Mouse (Mus musculus) limb, embryonic 11.5 days (tissue): ENCODE results near the gene B9d1. TPM values are rescaled to one million over a fixed set of nuclear protein-coding genes. Genes with fewer than 3 reads are reported as not detected.

Source experiments
- ATAC-seq: fragments of 200-750 bp; cut with Nextera tagmentation; 2 replicates; pipeline ENCODE4 v1.8.0; 2017; ENCODE audit warnings: low read depth; ENCODE audit not compliant: insufficient number of reproducible peaks, low FRiP score, low TSS enrichment
- DNase-seq: peaks from one replicate; pipeline ENCODE4 v3.0.0-alpha.2; 2015; ENCODE audit warnings: low spot score
- H3K27ac ChIP-seq: fragments of 300-500 bp; sonication (generic); replicated peaks from 2 replicates; pipeline ENCODE4 v1.5.1; 2014; ENCODE audit warnings: low read depth, mild to moderate bottlenecking, low read length
- H3K27me3 ChIP-seq: fragments of 300-500 bp; sonication (generic); 2 replicates; pipeline ENCODE4 v1.6.1; 2014; ENCODE audit warnings: mild to moderate bottlenecking, low read length, mixed read lengths; ENCODE audit not compliant: control insufficient read depth, insufficient read depth
- H3K36me3 ChIP-seq: fragments of 300-500 bp; sonication (generic); 2 replicates; pipeline ENCODE4 v1.6.1; 2014; ENCODE audit warnings: mild to moderate bottlenecking, low read length, moderate library complexity, mixed read lengths; ENCODE audit not compliant: control insufficient read depth, insufficient read depth
- H3K4me1 ChIP-seq: fragments of 300-500 bp; sonication (generic); 2 replicates; pipeline ENCODE4 v1.6.1; 2014; ENCODE audit warnings: low read length, mixed read lengths; ENCODE audit not compliant: control insufficient read depth, insufficient read depth
- H3K4me2 ChIP-seq: fragments of 300-500 bp; sonication (generic); 2 replicates; pipeline ENCODE4 v1.6.1; 2014; ENCODE audit warnings: low read depth, mild to moderate bottlenecking, moderate library complexity; ENCODE audit not compliant: severe bottlenecking
- H3K4me3 ChIP-seq: fragments of 300-500 bp; sonication (generic); 2 replicates; pipeline ENCODE4 v1.5.1; 2014; ENCODE audit warnings: low read depth, low read length
- H3K9ac ChIP-seq: fragments of 300-500 bp; sonication (generic); 2 replicates; pipeline ENCODE4 v1.6.1; 2014; ENCODE audit warnings: mild to moderate bottlenecking, low read length
- H3K9me3 ChIP-seq: fragments of 300-500 bp; sonication (generic); 2 replicates; pipeline ENCODE4 v1.6.1; 2016; ENCODE audit warnings: low read length; ENCODE audit not compliant: control insufficient read depth
- WGBS: fragments of 180-500 bp; shearing (Covaris S2); extraction: QIAGEN DNeasy Blood & Tissue Kit; methylation state at CpG from one replicate; pipeline ENCODE4 v1.1.7; 2014; 5-methylcytosine and 5-hydroxymethylcytosine counted together
- polyA plus RNA-seq: library from polyadenylated mRNA; unstranded; fragments of >200 nt; fragmentation: Nextera tagmentation; extraction: Ambion mirVana; gene quantifications from 2 replicates; pipeline ENCODE4 v1.2.1, GENCODE M21; 2014

The B9d1 gene
- polyA plus RNA-seq, 1 experiment from 2014 or later = 40.9 TPM

DNA sequence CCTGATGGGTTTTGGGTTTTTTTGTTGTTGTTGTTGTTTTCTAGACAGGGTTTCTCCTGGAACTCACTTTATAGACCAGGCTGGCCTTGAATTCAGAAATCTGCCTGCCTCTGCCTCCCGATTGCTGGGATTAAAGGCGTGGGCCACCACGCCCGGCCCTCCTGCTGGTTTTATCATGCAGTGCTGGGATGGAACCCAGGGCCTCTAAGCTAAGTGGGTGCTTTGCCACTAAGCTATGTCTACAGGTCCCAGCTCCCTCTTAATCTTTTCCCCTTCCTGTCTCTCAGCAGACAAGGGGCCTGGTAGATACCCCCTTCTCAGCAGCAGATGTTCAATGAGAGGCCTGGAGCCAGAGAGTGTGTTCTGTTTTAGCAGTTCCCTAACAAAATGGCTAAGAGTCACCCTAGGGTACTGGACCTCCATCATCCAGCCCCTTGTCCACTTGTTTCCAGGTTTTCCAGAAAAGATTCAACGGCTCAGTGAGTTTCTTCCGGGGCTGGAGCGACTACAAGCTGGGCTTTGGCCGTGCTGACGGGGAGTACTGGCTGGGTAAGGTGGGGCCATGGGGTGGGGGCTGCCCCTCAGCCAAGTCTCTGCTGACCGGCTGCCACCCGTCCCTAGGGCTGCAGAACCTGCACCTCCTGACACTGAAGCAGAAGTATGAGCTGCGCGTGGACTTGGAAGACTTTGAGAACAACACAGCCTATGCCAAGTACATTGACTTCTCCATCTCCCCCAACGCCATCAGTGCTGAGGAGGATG lies 18.3 kb upstream of the B9d1 start:
- H3K27ac ChIP-seq = peak overlapping the region; percentile 100; the same call in 1 of the 2 replicates
- H3K9me3 ChIP-seq = no peaks in the 10 kb centered on the region
- no peak overlapping the region; the same call in 1 of the 2 replicates for H3K9ac ChIP-seq
- peak overlapping the region; percentile 53 for H3K4me3 ChIP-seq
- no peaks in the 10 kb centered on the region for H3K27me3 ChIP-seq
- peaks cover 37% of the 10 kb centered on the region for H3K4me1 ChIP-seq
- H3K36me3 ChIP-seq = peaks cover 20% of the 10 kb centered on the region
- 90% methylated on average over 14 of the region's 14 CpGs for WGBS
- ATAC-seq (no peak), DNase-seq (no peak)
- H3K4me2 ChIP-seq = peak overlapping the region; percentile 94

- no peak for DNase-seq
- H3K4me1 ChIP-seq = peaks cover 33% of the 10 kb centered on the region
- no peaks in the 10 kb centered on the region for H3K9me3 ChIP-seq
- no peaks in the 10 kb centered on the region for H3K27me3 ChIP-seq
- H3K36me3 ChIP-seq = peaks cover 24% of the 10 kb centered on the region
- ATAC-seq = no peak
- H3K27ac ChIP-seq = no peak overlapping the region
- no peak overlapping the region for H3K9ac ChIP-seq
- WGBS = 85% methylated on average over 2 of the region's 2 CpGs
- H3K4me2 ChIP-seq = no peak overlapping the region; the same call in 1 of the 2 replicates
- H3K4me3 ChIP-seq = no peak overlapping the region
Measured at GRCm38 (mm10) chr11:61487401-61487800, 17.5 kb upstream of the B9d1 start.

DNA sequence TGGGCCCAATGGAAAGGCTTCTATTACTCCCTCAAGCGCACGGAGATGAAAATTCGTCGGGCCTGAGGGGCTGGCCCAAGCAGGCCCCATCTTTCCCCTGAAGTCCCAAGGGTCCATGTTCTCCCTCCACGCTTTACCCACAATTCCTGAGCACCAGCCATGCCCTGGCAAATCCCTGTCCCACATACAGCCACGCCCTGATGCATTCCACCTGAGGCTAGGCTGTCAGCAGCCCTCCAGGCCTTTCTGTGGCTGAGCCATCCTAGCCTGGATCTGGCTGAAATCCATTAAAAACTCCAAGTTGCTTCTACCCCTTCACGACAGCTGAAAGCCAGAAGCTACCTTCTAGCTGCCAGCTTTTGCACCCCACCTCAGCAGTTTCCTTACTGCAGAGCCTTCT lies 17.0 kb upstream of the B9d1 start:
- 89% methylated on average over 7 of the region's 7 CpGs for WGBS
- Histone ChIP-seq H3K4me3 (no peak overlapping the region), H3K9me3 (no peaks in the 10 kb centered on the region), H3K9ac (no peak overlapping the region), H3K4me1 (peaks cover 36% of the 10 kb centered on the region), H3K27me3 (no peaks in the 10 kb centered on the region), H3K4me2 (no peak overlapping the region), H3K27ac (peak overlapping the region; percentile 8; the same call in 1 of the 2 replicates), H3K36me3 (peaks cover 26% of the 10 kb centered on the region)
- DNase-seq (no peak), ATAC-seq (no peak)

- DNase-seq (no peak), ATAC-seq (no peak)
- H3K27ac ChIP-seq = no peak overlapping the region
- peaks cover 26% of the 10 kb centered on the region for H3K36me3 ChIP-seq
- no peak overlapping the region for H3K9ac ChIP-seq
- no peak overlapping the region for H3K4me3 ChIP-seq
- 88% methylated on average over 2 of the region's 2 CpGs for WGBS
- no peaks in the 10 kb centered on the region for H3K9me3 ChIP-seq
- H3K27me3 ChIP-seq = no peaks in the 10 kb centered on the region
- peaks cover 33% of the 10 kb centered on the region for H3K4me1 ChIP-seq
- H3K4me2 ChIP-seq = no peak overlapping the region
Measured at GRCm38 (mm10) chr11:61489085-61489484, 15.9 kb upstream of the B9d1 start.

GRCm38 (mm10) chr11:61489874-61490273 lies 15.1 kb upstream of the B9d1 start:
- 97% methylated on average over 8 of the region's 8 CpGs for WGBS
- ATAC-seq (no peak), DNase-seq (no peak)
- H3K4me3 ChIP-seq = no peak overlapping the region
- H3K36me3 ChIP-seq = peaks cover 26% of the 10 kb centered on the region
- 0 out of 2 replicates have a peak overlapping the region, but pooled peaks have one; percentile 26 for H3K27ac ChIP-seq
- no peak overlapping the region for H3K4me2 ChIP-seq
- H3K27me3 ChIP-seq = no peaks in the 10 kb centered on the region
- no peaks in the 10 kb centered on the region for H3K9me3 ChIP-seq
- H3K4me1 ChIP-seq = peaks cover 25% of the 10 kb centered on the region
- no peak overlapping the region for H3K9ac ChIP-seq

DNA sequence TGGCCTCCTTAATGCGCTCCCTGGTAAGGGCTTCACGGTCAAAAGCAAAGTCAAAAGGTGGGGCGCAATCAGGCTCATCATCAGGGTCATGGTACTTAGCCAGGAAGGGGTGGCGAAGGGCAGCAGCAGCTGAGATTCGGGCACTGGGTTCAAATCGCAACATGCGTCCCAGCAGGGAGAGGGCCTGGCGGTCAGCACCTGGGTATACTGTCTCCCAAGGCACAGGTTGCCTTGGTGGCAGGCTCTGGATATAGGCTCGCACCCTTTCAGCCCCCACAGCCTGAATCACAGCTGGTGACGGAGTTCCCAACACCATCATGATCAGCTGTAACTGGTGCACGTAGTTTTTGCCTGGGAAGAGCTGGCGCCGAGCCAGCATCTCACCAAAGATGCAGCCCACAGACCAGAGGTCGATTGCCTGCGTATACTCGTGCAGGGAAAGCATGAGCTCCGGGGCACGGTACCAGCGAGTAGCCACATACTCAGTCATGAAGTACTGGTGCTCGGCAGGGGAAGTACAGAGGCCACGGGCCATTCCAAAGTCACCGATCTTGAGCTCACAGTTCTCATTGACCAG lies 13.9 kb upstream of the B9d1 start:
- Histone ChIP-seq H3K9me3 (no peaks in the 10 kb centered on the region), H3K4me1 (peaks cover 20% of the 10 kb centered on the region), H3K4me3 (no peak overlapping the region), H3K27ac (no peak overlapping the region), H3K4me2 (no peak overlapping the region), H3K27me3 (no peaks in the 10 kb centered on the region), H3K9ac (no peak overlapping the region), H3K36me3 (peaks cover 26% of the 10 kb centered on the region)
- WGBS = 94% methylated on average over 22 of the region's 22 CpGs
- DNase-seq = no peak
- ATAC-seq = no peak

DNA sequence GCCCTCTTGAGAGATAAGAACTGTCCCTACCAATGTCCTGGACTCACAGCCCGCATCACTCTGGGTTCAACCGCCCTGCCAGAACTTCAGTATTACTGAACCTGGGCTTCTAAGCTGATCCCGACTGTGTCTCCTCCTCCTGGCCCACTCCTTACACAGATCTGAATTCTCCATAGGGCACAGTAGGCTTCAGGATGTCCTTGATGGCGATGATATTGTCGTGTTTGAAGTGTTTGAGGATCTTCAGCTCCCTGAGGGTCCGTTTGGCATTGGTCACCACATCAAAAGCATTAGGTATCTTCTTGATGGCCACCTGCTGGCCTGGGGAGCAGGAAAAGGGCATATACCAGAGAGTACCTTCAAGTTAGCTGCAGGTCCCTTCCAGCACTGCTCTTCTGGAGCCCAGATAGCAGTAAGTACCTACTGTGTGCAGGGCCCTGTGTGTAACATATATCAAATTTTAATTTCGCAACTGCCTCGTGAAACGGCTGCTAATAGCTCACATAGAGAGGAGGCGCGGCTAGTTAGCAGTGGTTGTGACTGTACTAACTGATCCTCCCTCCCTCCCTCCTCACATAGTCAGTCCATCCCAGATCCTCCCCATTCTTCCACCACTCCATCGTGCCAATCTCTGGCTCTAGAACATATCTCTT lies 12.1 kb upstream of the B9d1 start:
- ATAC-seq (no peak), DNase-seq (no peak)
- Histone ChIP-seq H3K4me1 (peaks cover 9% of the 10 kb centered on the region), H3K36me3 (peaks cover 22% of the 10 kb centered on the region), H3K27ac (no peak overlapping the region), H3K4me2 (peak overlapping the region; percentile 80), H3K4me3 (peak overlapping the region; percentile 84), H3K9ac (peak overlapping the region; percentile 85; the same call in 1 of the 2 replicates), H3K9me3 (no peaks in the 10 kb centered on the region), H3K27me3 (no peaks in the 10 kb centered on the region)
- WGBS = 75% methylated on average over 12 of the region's 12 CpGs

- no peaks in the 10 kb centered on the region for H3K9me3 ChIP-seq
- H3K4me2 ChIP-seq = peak overlapping the region; percentile 80
- peaks cover 5% of the 10 kb centered on the region for H3K4me1 ChIP-seq
- WGBS = 1% methylated on average over 45 of the region's 50 CpGs
- DNase-seq (no peak), ATAC-seq (no peak; the same call in 1 of the 2 replicates)
- H3K27me3 ChIP-seq = no peaks in the 10 kb centered on the region
- H3K4me3 ChIP-seq = peak overlapping the region; percentile 84
- peaks cover 21% of the 10 kb centered on the region for H3K36me3 ChIP-seq
- H3K27ac ChIP-seq = peak overlapping the region; percentile 49; the same call in 1 of the 2 replicates
- H3K9ac ChIP-seq = peak overlapping the region; percentile 85
Measured at GRCm38 (mm10) chr11:61493525-61494128, 11.3 kb upstream of the B9d1 start.
